Mouse (Mus musculus) layer of hippocampus, postnatal 25 days (tissue): ENCODE data around the gene Zbtb46. TPM values are rescaled to one million over a fixed set of nuclear protein-coding genes. Genes with fewer than 3 reads are reported as not detected.

Experiments used
- DNase-seq, 2 experiments: peaks; one replicate each; pipeline ENCODE4 v3.0.0; 2022; ENCODE audit warnings: mixed read lengths in 2 of 2, low spot score in 1 of 2; ENCODE audit errors: extremely low spot score in 1 of 2
- total RNA-seq, 2 experiments: library from RNA; stranded (reverse); gene quantifications; 2 replicates each; pipeline ENCODE4 v1.2.3; 2021

Zbtb46 gene
- total RNA-seq, 2 experiments from 2014 or later, result 6.7 to 7.3 TPM

DNA sequence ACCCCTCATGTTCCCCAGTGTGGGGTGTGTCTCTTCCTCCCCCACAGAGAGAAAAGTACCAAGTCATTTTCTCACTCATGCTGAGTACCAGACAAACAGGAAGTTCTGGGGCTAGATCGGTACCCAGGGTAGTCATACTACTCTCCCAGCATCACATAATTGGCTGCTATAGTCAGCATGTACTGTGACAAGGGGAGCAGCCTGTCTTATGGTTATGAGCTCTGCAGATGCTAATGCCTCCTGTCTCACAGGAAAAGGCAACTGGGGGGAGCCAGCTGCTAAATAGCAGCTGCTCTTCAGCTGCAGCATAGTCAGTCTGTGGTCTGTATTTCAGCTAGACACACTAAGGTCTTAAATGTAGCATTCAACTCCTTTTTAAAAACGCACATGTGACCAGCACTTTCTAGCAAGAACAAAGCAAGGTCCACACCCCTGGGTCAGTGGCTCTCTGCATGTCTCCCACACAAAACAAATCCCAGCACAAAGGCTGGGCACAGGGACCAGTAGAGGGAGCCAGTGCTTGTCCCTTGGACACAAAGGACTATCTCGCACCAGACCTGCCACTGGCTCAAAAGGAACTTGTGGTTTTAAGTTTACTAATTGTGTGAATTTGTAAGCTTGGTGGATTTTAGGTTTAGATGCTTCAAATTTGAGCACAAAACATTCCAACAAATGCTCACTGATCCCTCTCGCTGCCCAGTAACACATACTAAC, 48.3 kb downstream of the Zbtb46 start:
- peak in 1 of 2 experiments; percentile 68 for DNase-seq

DNA sequence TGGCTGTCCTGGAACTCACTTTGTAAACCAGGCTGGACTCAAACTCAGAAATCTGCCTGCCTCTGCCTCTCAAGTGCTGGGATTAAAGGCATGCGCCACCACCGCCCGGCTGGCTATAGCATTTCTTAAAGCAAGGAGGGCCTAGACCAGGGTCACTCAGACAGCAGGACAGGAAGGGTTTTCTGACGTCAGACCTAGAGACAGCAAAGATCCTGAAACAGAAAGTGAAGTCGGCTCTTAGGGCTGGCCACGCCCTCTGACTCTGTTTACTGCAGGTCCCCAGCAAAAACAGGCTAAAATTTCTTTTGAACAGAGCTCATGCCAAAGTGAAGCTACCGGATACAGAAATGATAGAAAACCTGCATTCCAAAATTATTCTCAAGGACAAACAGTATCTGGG, 49.6 kb downstream of the Zbtb46 start:
- DNase-seq, result no peak

DNA sequence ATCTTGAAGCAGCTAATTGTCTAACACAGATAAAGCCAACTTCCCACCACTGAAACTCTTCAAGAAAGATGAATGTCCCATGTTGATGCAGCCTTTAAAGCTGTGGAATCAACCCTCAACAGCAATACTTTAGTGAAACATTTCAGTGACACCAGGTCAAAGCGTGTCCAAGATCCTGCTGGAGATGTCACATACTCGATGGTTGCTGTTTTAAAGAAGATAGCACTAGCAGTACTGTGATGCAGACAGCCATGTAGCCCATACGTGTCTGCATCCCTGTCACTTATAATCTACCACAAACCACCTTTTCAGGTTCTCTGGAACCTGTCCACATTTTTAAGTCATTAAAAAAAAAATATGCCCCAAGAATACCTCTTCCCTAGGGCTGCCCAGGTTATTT, 55.5 kb downstream of the Zbtb46 start:
- DNase-seq, result no peak

DNA sequence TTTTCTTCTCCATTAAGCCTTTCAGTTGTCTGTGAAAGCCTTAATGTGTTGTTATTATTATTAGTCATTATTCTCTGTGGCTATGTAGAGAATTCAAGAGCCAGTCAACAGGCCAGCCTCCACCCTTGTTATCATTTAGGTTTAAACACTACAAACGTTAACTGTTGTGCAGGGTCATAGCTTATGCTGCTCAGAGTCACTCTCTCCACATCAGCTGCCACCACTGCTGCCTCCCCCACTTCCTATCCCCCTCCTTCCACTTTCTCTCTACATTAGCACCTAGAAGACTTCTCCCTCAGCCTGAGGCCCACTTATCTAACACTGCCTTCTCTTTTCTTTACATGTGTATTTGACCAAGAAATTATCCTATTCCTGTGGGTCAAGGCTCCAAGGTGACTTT, 57.7 kb downstream of the Zbtb46 start:
- DNase-seq, result no peak

DNA sequence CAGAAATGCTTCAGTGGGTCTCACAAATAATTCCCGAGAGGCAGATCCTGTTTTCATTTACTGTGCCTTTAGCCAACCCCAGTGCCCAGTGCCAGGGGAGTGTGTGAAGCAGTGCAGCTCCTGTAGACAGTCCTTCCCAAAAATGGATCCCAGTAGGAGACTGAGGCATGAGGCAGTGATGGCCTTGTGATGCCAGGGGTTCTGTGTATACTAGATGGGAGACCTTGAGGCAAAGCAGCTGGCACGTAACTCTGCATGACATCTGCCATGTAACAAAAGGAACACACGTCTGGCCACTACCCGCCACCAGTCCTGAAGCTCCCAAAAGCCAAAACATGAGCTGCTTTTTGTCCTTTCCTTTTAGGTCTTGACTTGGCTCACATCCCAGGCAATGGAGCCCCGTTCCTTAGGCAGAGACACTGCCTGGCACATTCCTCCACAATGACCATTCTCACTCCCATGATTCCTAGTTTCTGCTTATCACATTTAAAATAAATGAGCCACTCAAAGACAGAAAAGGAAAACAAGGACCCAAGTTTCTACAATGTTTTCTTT, 61.9 kb downstream of the Zbtb46 start:
- no peak for DNase-seq

DNA sequence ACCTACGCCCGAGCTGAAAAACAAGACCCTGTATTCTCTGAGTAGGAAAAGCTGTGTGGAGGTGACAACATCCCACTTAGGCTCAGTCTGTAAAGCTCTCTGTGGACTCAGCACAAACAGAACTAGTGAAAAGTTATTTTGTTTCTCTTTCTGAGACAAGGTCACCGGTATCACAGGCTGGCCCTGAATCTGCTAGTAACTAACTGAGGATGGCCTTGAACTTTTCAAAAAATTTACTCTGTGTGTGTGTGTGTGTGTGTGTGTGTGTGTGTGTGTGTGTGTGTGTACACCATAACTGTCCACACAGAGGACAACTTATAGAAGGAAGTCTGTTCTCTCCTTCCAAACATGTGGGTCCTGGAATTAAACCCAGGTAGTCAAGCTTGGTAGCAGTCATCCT, 65.1 kb downstream of the Zbtb46 start:
- DNase-seq, result no peak

DNA sequence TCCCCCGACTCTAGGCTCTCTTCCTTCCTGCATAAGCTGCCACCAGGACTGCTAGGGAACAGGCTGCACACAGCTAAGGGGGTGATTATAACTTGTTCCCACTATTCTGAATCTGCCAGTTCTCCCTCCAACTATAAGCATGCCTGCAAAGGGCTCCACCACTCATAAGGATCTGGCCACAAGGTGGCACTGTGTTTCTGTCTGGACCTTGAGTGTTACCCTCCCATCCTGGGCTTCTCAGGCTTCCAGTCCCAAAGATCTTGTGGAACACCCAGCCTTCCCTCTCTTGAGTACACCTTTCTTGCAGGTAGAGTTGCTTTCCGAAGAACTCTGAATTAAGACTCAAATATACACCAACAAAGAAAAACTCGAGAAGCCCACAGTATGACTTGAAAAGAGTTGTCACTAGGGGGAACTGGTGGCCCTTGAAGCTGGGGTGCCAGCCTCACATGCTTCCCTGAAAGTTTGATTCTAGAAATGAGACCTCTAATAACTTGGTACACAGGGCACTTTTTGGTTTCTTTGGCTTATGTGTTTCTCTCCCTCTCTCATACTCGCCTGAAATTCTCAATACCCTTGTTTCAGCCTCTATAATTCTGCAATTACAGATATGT, 66.5 kb downstream of the Zbtb46 start:
- peak; percentile 81 to 96 for DNase-seq

DNA sequence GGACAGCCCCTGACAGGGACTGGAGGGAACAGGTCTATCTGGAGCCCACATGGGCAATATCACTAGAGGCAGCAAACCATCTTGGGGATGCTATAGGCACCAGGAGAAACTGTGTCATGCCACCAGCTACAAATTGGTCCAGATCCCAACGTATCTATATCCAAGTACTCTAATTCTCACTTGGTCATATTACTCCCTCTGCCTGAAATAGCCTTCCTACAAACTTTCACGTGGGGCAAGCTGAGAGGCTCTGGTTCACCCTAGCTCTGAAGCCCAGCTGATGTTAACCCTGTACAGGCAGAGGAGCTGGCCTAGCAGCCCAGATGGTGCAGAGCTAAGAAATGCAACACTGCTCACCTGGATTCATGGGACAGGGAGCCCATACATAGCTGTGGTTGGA, 67.7 kb downstream of the Zbtb46 start:
- DNase-seq, result no peak

DNA sequence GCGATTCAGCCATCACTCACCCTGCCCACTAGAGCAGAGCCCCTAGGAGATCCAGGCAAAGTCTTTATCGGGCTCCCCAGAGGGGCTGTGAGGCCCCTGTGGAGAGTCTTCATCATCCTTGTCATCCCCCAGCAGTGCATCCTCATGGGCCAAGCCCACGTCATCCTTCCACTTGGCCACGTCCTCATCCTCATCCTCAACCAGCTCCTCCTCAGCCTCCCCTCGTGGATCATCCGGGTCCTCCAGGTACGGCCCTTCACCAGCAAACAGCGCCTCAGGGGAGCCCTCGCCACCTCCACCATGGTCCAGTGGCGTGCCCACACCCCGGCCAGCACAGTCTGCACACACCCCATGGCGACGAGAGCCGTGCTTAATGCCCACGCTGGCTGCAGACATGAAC, 68.2 kb downstream of the Zbtb46 start:
- DNase-seq, result no peak

DNA sequence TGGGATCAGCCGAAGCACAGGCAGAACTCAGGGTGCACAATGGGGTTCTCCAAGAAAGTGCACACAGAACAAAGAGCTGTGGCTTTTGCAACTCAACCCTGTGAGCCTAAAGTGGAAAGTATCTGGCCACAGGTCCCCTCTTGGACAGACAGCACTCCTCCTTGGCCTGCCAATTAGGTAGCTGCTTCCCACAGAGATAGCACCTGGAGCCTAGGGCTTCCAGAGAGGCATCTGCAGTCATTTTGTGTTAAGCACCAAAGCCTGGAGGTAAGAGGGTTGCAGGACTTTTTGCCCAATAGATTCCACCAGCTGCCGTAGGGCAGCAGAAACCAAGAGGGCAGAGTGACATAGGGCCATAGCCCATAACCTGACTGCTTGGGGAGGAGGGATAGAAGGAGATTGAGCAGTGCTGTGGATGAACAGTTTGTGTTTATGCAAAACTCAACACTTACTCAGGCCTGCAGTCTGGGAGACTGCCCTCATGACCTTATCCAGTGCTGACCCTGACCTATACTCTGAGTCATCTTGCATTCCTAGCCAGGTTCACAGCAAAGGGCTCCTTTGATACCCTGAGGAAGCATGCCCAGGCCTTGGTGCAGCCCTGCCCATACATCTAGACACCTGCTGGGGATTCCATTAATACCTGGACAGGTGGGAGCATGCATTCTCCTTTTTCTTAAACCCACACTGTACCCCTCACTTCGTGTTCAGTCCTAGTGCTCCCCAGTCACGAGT, 68.9 kb downstream of the Zbtb46 start:
- no peak for DNase-seq

DNA sequence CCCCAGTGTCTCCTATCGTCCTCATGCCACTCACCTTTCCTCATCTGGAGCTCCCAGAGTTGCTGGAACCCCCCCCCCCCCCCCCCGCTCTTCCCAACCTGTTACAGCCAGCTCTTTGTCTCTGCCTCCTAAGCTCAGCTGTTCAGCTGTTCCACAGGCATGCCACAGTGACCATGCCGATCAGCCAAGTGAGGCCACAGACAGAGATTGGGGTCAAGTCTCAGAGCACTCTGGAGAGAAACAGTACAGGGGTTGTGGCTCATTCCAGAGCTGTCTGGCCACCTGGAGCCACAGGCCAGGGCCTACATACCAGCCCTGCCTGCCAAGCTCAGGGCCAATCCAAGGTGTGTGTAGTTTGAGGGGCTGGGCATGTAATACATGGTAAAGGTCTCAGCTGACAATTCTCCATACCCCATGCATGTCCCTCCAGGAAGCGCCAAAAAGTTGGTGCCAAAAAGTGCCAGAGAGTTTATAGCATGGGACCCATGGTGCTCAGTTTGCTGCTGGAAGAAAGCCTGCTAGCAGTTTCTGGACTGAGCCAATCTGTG, 72.5 kb downstream of the Zbtb46 start:
- DNase-seq, result no peak

DNA sequence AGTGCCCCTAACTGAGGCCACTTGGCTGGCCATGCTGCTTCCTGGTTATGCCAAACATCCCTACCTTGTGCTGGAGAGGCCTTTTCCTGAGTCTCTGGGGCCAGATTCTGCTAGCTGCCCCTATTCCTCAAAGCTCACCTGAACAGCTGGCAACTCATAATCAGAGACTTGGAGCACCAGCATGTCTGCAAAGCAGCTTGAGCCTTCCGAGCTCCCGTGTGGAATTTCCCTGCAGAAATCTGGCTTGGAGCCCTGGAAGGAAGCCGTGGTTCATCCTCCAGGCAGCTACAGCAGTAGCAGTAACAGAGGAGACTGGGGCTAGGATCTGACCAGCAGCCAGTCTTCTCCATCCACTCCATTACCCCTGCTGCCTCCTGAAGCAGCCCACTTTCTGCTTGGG, 73.3 kb downstream of the Zbtb46 start:
- peak in 1 of 2 experiments; percentile 46 for DNase-seq

DNA sequence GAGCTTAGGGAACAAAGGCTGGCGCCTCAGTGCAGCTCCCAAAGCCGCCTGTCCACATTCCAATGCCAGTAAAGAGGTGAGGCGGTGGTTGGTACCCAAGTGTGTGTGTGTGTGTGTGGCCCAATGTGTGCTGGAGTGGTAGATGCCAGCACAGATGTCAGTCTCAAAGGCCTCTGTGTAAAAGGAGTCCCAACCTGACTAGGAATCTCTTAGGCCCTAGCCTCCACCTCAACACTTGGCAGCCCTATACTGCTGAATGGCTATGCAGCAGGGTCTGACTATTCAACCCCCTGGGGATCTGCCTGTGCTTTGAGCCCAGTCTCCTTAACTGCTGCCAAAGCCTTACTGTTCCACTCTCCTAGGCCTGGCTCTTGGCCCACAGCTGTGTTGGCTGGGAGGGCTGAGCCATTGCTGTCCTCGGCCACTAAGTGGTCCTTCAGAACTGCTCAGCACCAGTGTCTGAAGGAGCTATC, 74.3 kb downstream of the Zbtb46 start:
- peak in 1 of 2 experiments; percentile 30 for DNase-seq

DNA sequence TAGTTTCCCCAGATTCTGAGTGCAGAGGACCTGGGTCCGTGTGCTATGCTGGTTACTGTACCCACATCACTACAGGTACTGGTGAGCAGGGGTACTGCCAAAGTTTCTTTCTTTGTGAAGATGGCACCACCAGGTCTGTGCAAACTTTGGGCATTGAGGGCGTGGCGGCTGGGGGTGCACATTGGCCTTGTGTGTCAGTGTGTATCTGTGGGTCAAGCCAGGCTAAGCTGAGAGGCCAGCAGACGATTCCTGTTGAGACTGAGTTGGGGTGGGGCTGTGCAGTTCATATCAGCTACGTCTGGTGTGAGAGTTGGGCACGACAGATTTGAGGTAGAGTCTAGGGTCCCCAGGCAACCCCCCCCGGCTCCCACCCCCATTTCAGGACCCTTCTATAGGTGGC, 74.8 kb downstream of the Zbtb46 start:
- DNase-seq, result no peak

DNA sequence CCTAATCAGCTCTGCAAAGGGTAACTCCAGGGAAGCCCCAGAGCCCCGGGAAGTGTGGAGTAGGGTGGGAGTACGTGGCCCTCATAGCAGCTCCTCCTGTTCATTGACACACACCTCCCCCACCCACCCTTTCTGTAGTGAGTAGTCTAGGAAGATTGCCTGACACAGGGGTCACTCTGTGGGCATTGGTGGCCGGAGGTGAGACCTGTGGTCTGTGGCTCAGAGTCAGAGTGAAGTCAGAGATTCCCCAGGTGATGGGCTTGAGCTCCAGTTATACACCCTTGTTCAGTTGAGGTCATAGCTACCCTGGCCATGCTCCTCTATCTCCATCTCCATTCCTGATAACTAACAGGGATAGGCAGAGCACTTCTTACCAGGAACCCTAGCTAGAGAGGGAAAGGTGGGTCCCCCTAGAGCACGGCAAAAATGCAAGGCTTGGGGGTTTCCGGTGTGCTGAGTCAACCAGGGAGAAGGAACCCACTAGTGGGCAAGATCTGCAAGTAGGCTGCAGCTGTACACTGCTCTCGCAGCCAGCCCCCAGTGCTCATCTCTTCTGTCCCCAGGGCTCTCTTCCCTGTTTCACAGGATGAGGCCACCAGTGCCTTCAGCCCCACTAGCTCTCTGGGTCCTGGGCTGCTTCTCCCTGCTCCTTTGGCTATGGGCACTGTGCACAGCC, 77.5 kb downstream of the Zbtb46 start:
- no peak for DNase-seq

DNA sequence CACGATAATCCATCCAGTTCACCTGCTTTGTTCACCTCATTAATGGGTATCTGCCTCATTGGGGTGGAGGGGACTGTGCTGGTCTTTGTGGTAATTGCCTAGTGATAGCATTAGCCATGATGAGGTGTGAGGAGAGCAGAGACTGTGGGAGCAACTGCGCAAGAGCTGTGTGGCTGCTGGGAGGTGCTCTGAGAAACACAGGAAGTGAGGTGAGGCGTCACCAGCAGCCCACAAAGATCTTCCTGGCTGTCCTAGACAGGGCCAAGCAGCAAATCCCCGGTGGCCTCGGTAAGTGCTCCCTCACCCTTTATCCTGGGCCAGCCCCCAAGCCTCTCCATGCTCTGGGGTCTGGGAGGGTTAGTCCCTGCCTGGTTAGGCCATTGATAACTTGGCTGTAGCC, 78.1 kb downstream of the Zbtb46 start:
- DNase-seq, result no peak

DNA sequence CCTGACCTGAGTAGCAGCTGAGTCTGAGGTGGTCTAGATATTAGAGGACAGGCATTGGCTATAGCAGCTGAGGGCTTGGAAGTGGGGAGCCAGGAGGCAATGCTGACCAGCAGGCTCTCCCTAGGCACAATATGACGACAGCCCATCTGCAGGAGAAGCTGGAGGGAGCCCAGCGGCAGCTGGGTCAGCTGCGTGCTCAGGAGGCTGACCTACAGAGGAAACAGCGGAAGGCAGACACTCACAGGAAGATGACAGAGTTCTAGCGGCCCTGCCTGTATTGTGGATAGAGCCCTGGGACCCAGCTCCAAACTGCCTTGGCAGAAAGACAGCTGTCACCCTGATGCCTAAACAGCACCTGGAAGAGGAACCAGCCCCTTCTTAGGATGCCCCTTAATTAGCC, 79.0 kb downstream of the Zbtb46 start:
- no peak for DNase-seq

DNA sequence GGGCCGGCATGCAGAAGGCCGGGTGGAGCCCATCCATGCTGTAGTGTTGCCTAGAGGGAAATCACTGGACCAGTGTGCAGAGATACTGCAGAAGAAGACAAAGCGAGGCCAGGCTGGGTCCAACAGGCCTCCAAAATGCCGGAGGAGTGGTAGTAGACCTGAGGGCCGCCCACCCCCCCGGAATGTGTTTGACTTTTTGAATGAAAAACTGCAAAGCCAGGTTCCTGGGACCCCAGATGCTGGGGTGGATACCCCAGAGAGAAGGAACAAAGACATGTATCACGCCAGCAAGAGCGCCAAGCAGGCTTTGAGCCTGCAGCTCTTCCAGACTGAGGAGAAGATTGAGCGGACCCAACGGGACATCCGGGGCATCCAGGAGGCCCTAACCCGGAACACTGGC, 79.4 kb downstream of the Zbtb46 start, which contains the start of gene Lime1:
Gene Lime1, plus strand, starts transcription at position 301 of the 400 bp plus-strand sequence.
- DNase-seq, result no peak

DNA sequence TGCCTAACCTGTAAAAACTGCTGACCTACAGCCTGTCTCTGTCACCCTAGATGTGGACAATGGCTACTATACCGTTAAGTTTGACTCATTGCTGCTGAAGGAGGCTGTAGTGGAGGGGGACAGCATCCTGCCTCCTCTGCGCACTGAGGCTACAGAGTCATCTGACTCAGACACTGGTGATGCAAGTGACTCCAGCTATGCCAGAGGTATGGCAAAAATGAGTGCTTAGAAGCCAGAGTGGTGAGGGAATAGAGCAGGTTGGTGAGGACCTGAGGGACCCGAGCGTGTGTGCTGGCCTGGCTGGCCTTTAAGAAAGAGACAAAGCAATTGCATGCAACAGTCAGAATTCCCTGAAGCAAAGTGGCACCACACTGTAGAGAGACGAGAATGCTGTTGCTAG, 80.5 kb downstream of the Zbtb46 start:
- no peak for DNase-seq

DNA sequence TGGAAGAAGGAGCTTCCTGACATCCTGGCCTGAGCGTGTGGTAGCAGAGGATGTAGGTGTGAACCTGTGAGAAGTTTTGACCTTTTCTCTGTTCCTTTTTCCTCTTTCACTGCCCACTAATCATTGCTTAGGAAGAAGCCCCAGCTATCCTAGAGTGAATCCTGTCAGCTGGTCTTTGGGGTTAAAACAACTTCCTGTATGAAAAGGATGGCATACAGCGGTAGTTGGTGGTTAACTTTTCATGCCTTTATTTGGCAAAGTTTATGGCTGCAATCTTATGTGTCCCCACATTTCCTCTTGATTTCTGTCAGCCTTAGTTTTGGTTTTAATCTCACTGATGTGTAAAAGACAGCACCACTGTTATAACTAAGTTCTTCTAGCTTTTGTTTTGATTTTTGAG, 82.0 kb downstream of the Zbtb46 start:
- no peak for DNase-seq
